Mouse (Mus musculus): ENCODE results near the gene Prpf40a. TPM values are rescaled to one million over a fixed set of nuclear protein-coding genes. Genes with fewer than 3 reads are reported as not detected.

The Prpf40a gene
- total and polyA plus RNA-seq, 3 experiments = 81.5 to 154 (median 91.6) TPM

DNA sequence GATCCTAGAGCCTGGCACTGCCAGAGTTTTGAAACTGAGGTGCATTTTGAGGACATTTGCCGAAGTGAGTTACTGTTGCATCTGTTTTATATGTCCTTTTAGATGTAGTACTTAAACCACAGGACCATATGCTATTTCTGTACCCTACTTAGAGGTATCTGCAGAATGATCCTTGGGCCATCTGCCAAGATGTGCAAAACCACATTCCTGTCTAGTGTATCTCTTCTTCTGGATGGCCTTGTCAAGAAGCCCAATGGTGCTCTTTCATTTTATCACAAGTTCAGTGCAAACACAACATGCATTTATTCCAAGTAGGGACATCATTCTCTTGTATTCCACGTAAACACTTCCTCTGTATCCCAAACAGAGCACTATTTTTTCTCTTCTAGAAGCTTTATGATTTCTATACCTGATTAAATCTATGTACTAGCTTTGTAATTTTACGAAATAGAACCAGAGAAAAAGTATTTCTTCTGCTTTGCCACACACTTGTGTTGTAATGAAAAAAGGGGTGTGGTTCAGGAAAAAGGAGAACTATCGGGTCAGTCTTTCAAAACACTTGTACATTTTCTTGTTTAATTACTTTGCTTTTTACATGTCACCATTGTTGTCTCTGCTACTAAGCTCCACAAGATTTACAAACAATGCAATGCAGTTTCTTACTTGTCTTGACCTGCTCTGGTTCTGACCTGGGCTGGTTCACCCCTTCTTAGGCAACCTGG is 9.2 kb upstream of the Prpf40a start:
- Histone ChIP-seq H3K4me2 (ENCODE audit: insufficient read depth, low read depth, poor library complexity, severe bottlenecking) (no peak overlapping the region), H3K4me1 (ENCODE audit: control insufficient read depth in 1 of 2, insufficient read depth in 2 of 2) (no peaks in the 10 kb centered on the region), H3K9ac (ENCODE audit: insufficient read depth, low read depth) (no peak overlapping the region), H3K27ac (ENCODE audit: insufficient read depth, low read depth) (no peak overlapping the region), H3K4me3 (replicated peaks in 1 of 3; ENCODE audit: low read depth in 2 of 3, low read length in 2 of 3, poor library complexity in 1 of 3) (no peak overlapping the region), H3K79me2 (replicated peaks; ENCODE audit: control insufficient read depth, extremely low read depth, insufficient read depth, poor library complexity, severe bottlenecking) (peaks cover 27% of the 10 kb centered on the region), H3K36me3 (replicated peaks in 1 of 2; ENCODE audit: control insufficient read depth in 1 of 2, insufficient read depth in 1 of 2, low read length in 1 of 2) (peaks cover 9 to 49% of the 10 kb centered on the region in 2 experiments), H3K9me3 (replicated peaks; ENCODE audit: low read length) (no peaks in the 10 kb centered on the region), H3K27me3 (replicated peaks) (no peaks in the 10 kb centered on the region)
- dilution Hi-C loops (cut with MboI; ENCODE audit: extremely low pct_ligation_motif_present, extremely low pct_unique_long_range_greater_than_20kb, low sequenced_read_pairs) (no loop called here), in situ Hi-C loops (cut with MboI; ENCODE audit: low pct_ligation_motif_present, low pct_unique_long_range_greater_than_20kb, low sequenced_read_pairs) (no loop called here)
- TF ChIP-seq MYC (IDR thresholded peaks at IDR 0.05; ENCODE audit: low read depth, low read length) (no peak), PAX5 (IDR thresholded peaks at IDR 0.05; ENCODE audit: low read length) (no peak), BHLHE40 (IDR thresholded peaks at IDR 0.05; ENCODE audit: low read depth, low read length) (no peak), POLR2AphosphoS2 (IDR thresholded peaks at IDR 0.05; ENCODE audit: low read depth, low read length) (no peak), USF2 (conservative IDR thresholded peaks at IDR 0.05; ENCODE audit: low read depth, low read length) (no peak), E2F4 (IDR thresholded peaks at IDR 0.05; ENCODE audit: insufficient replicate concordance, low read depth, low read length) (no peak), CHD2 (IDR thresholded peaks at IDR 0.05; ENCODE audit: low read length) (no peak), TCF12 (IDR thresholded peaks at IDR 0.05; ENCODE audit: low read depth, low read length) (no peak), UBTF (IDR thresholded peaks at IDR 0.05; ENCODE audit: low read depth, low read length) (no peak), RCOR1 (conservative IDR thresholded peaks at IDR 0.05; ENCODE audit: low read depth, low read length) (no peak), SMC3 (IDR thresholded peaks at IDR 0.05; ENCODE audit: low read depth, low read length) (no peak), ELF1 (IDR thresholded peaks at IDR 0.05; ENCODE audit: low read depth, low read length) (no peak)
- no peak for DNase-seq (ENCODE audit: extremely low read depth)

DNA sequence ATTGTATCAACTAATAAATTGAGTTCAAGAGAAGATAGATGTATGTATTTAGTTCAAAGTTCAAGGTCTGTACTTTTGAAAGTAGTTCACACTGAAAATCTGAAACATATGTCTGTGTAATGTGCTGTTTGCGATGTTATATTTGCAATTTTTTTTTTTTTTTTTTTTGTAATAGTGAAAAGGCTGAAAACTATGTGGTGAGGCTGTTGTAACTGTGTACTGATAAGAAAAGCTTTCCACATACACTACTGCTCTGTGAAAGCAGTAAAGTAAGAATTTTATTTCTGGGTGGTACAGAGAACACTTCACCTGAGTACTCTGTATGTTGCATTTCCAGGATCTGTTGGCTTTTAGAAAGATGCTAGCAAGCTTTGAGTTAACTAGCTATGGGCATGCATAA is 8.1 kb upstream of the Prpf40a start:
- H3K79me2 ChIP-seq (replicated peaks; ENCODE audit: control insufficient read depth, extremely low read depth, insufficient read depth, poor library complexity, severe bottlenecking) = peaks cover 28% of the 10 kb centered on the region
- H3K36me3 ChIP-seq (replicated peaks in 1 of 2; ENCODE audit: control insufficient read depth in 1 of 2, insufficient read depth in 1 of 2, low read length in 1 of 2) = peaks cover 10 to 50% of the 10 kb centered on the region in 2 experiments
- TF ChIP-seq POLR2AphosphoS2 (IDR thresholded peaks at IDR 0.05; ENCODE audit: low read depth, low read length) (no peak), MYC (IDR thresholded peaks at IDR 0.05; ENCODE audit: low read depth, low read length) (no peak), MAFK (IDR thresholded peaks at IDR 0.05; ENCODE audit: insufficient replicate concordance, low read length) (no peak), ZNF384 (IDR thresholded peaks at IDR 0.05; ENCODE audit: low read depth, low read length) (no peak), GABPA (IDR thresholded peaks at IDR 0.05; ENCODE audit: insufficient replicate concordance, low read depth, low read length) (no peak), TBP (conservative IDR thresholded peaks at IDR 0.05; ENCODE audit: low read depth, low read length) (no peak), JUND (conservative IDR thresholded peaks at IDR 0.05; ENCODE audit: low read depth, low read length) (no peak), JUN (IDR thresholded peaks at IDR 0.05; ENCODE audit: insufficient read depth, low read depth, low read length) (no peak), ELF1 (IDR thresholded peaks at IDR 0.05; ENCODE audit: low read depth, low read length) (no peak), CHD1 (IDR thresholded peaks at IDR 0.05; ENCODE audit: low read depth, low read length) (no peak), NELFE (IDR thresholded peaks at IDR 0.05; ENCODE audit: low read depth, low read length) (no peak), POLR2A (IDR thresholded peaks at IDR 0.05; ENCODE audit: low read depth, low read length) (no peak)

More for the DNA sequence above, 8.1 kb upstream of the Prpf40a start:
- Histone ChIP-seq H3K4me2 (ENCODE audit: insufficient read depth, low read depth, poor library complexity, severe bottlenecking) (no peak overlapping the region), H3K9me3 (replicated peaks; ENCODE audit: low read length) (no peaks in the 10 kb centered on the region), H3K27me3 (replicated peaks) (no peaks in the 10 kb centered on the region), H3K27ac (ENCODE audit: insufficient read depth, low read depth) (no peak overlapping the region), H3K4me3 (replicated peaks in 1 of 3; ENCODE audit: low read depth in 2 of 3, low read length in 2 of 3, poor library complexity in 1 of 3) (no peak overlapping the region), H3K9ac (ENCODE audit: insufficient read depth, low read depth) (no peak overlapping the region), H3K4me1 (ENCODE audit: control insufficient read depth in 1 of 2, insufficient read depth in 2 of 2) (peaks cover 0 to 6% of the 10 kb centered on the region in 2 experiments; a peak in 1 of 4 replicates)
- in situ Hi-C loops (cut with MboI; ENCODE audit: low pct_ligation_motif_present, low pct_unique_long_range_greater_than_20kb, low sequenced_read_pairs) (no loop called here), dilution Hi-C loops (cut with MboI; ENCODE audit: extremely low pct_ligation_motif_present, extremely low pct_unique_long_range_greater_than_20kb, low sequenced_read_pairs) (no loop called here)
- no peak for DNase-seq (ENCODE audit: extremely low read depth)
